Mouse (Mus musculus) C2C12 (cell line): ENCODE data around the gene Shisal1.

Source experiments
- CEBPB ChIP-seq: IDR thresholded peaks from one replicate; pipeline ENCODE4 v1.6.1; 2011; ENCODE audit warnings: low read depth, mild to moderate bottlenecking, control low read depth, moderate library complexity
- CTCF ChIP-seq: IDR thresholded peaks from one replicate; pipeline ENCODE4 v1.5.1; 2011; ENCODE audit not compliant: control insufficient read depth, insufficient read depth, insufficient read length
- MYOD1 ChIP-seq: IDR thresholded peaks from one replicate; pipeline ENCODE4 v1.6.1; 2011; ENCODE audit warnings: low read depth; ENCODE audit not compliant: control insufficient read depth, insufficient read length
- MYOG ChIP-seq: IDR thresholded peaks from one replicate; pipeline ENCODE4 v1.6.1; 2011; ENCODE audit not compliant: control insufficient read depth, insufficient read length; ENCODE audit errors: extremely low read depth

- TF ChIP-seq CEBPB (no peak), CTCF (no peak), MYOD1 (no peak), MYOG (no peak)
Observed at GRCm38 (mm10) chr15:84423781-84424180, 23.1 kb downstream of the Shisal1 start.
